Comparison of ENCODE assay signal across 24 mouse cellular contexts in genomic region chr6:17186604-17187003, GRCm38 (mm10).
DNase-seq lines count a peak whose midpoint lies in the region; ATAC-seq and TF ChIP-seq lines count a peak whose summit lies in the region.
"Had no signal": no experiment of that assay in that cellular context is flagged by ENCODE, and none has a peak within 500 bp of the region (broad histone marks: within the 10 kb centered on the region; RNA-seq: fewer than 3 reads in every experiment).

No protein-coding gene starts in this region.

- H3K27me3 ChIP-seq in forebrain, embryonic 13.5 days, result 0 out of 2 replicates have a peak, but pooled peaks cover 4% of the 10 kb centered on the region
- no peaks in the 10 kb centered on the region for H3K27me3 ChIP-seq in forebrain, embryonic 15.5 days
- no peaks in the 10 kb centered on the region for H3K27me3 ChIP-seq in hindbrain, postnatal 0 days (ENCODE audit: insufficient read depth, low read length)
- H3K27me3 ChIP-seq: embryonic facial prominence, embryonic 13.5 days had no signal

- H3K4me1 ChIP-seq in forebrain, embryonic 13.5 days, result peaks cover 24% of the 10 kb centered on the region
- peaks cover 17% of the 10 kb centered on the region for H3K4me1 ChIP-seq in forebrain, embryonic 15.5 days
- no peaks in the 10 kb centered on the region for H3K4me1 ChIP-seq in hindbrain, postnatal 0 days (ENCODE audit: insufficient read depth, low read length)
- H3K4me1 ChIP-seq: embryonic facial prominence, embryonic 10.5 days; embryonic facial prominence, embryonic 13.5 days; heart, embryonic 13.5 days had no signal

- no peaks in the 10 kb centered on the region for H3K36me3 ChIP-seq in forebrain, embryonic 13.5 days (ENCODE audit: poor library complexity, severe bottlenecking)
- H3K36me3 ChIP-seq in forebrain, embryonic 15.5 days, result no peaks in the 10 kb centered on the region
- H3K36me3 ChIP-seq in hindbrain, postnatal 0 days (ENCODE audit: insufficient read depth, low read length), result no peaks in the 10 kb centered on the region
- H3K36me3 ChIP-seq: embryonic facial prominence, embryonic 10.5 days; embryonic facial prominence, embryonic 13.5 days; heart, embryonic 13.5 days had no signal

- peak overlapping the region; percentile 28; the same call in 1 of the 2 replicates for H3K27ac ChIP-seq in layer of hippocampus, adult 2 months
- peak overlapping the region; percentile 44; the same call in 1 of the 2 replicates for H3K27ac ChIP-seq in forebrain, embryonic 13.5 days
- peak overlapping the region; percentile 11; the same call in 1 of the 2 replicates for H3K27ac ChIP-seq in forebrain, embryonic 15.5 days (replicated peaks)
- H3K27ac ChIP-seq in hindbrain, postnatal 0 days, result no peak overlapping the region
- H3K27ac ChIP-seq: embryonic facial prominence, embryonic 10.5 days; embryonic facial prominence, embryonic 13.5 days; heart, embryonic 13.5 days; hindbrain, embryonic 14.5 days had no signal

- no peaks in the 10 kb centered on the region for H3K9me3 ChIP-seq in forebrain, embryonic 13.5 days (replicated peaks)
- no peaks in the 10 kb centered on the region for H3K9me3 ChIP-seq in forebrain, embryonic 15.5 days
- H3K9me3 ChIP-seq in hindbrain, postnatal 0 days (ENCODE audit: low read length), result no peaks in the 10 kb centered on the region
- H3K9me3 ChIP-seq: embryonic facial prominence, embryonic 10.5 days; embryonic facial prominence, embryonic 13.5 days; heart, embryonic 13.5 days had no signal

- 37% methylated on average over 5 of the region's 5 CpGs for WGBS in forebrain, embryonic 13.5 days
- WGBS in forebrain, embryonic 15.5 days, result 17% methylated on average over 5 of the region's 5 CpGs
- 72% methylated on average over 5 of the region's 5 CpGs for WGBS in hindbrain, postnatal 0 days

- H3K9ac ChIP-seq in forebrain, embryonic 13.5 days, result no peak overlapping the region
- H3K9ac ChIP-seq in forebrain, embryonic 15.5 days (replicated peaks), result no peak overlapping the region
- no peak overlapping the region for H3K9ac ChIP-seq in hindbrain, postnatal 0 days (replicated peaks; ENCODE audit: low read length)
- H3K9ac ChIP-seq: embryonic facial prominence, embryonic 13.5 days; heart, embryonic 13.5 days; hindbrain, embryonic 14.5 days had no signal

- no peak overlapping the region for H3K4me2 ChIP-seq in forebrain, embryonic 13.5 days
- H3K4me2 ChIP-seq in forebrain, embryonic 15.5 days (replicated peaks), result no peak overlapping the region
- H3K4me2 ChIP-seq in hindbrain, postnatal 0 days (ENCODE audit: low read depth, low read length), result no peak overlapping the region
- H3K4me2 ChIP-seq: embryonic facial prominence, embryonic 13.5 days; heart, embryonic 13.5 days; hindbrain, embryonic 14.5 days had no signal

- peak; percentile 80 for ATAC-seq in forebrain, embryonic 13.5 days
- peak; percentile 77 for ATAC-seq in forebrain, embryonic 15.5 days (replicated peaks)
- no peak for ATAC-seq in hindbrain, postnatal 0 days
- ATAC-seq: CD4-positive, CD25-positive, alpha-beta regulatory T cell, adult 4 months; intestine, postnatal 0 days had no signal

- no peak overlapping the region for H3K4me3 ChIP-seq in layer of hippocampus, adult 2 months
- H3K4me3 ChIP-seq in forebrain, embryonic 13.5 days, result no peak overlapping the region
- H3K4me3 ChIP-seq in forebrain, embryonic 15.5 days, result no peak overlapping the region
- H3K4me3 ChIP-seq in hindbrain, postnatal 0 days (ENCODE audit: low read length), result no peak overlapping the region
- H3K4me3 ChIP-seq: embryonic facial prominence, embryonic 10.5 days; embryonic facial prominence, embryonic 13.5 days; erythroblast, embryonic 14.5 days; heart, embryonic 13.5 days had no signal

- no peak for TF ChIP-seq CTCF in layer of hippocampus, adult 2 months (conservative IDR thresholded peaks at IDR 0.05)
- TF ChIP-seq CTCF in hindbrain, postnatal 0 days (IDR thresholded peaks at IDR 0.05; ENCODE audit: low read depth), result no peak

- no peak for DNase-seq in layer of hippocampus, adult 2 months (ENCODE audit: low spot score in 2 of 2)
- DNase-seq in layer of hippocampus, postnatal 36 days, result no peak
- no peak for DNase-seq in spleen, postnatal 14 days (ENCODE audit: low spot score in 2 of 2)
- DNase-seq in hindbrain, postnatal 0 days (ENCODE audit: low spot score), result no peak
- DNase-seq: adrenal gland, adult 2 months; adrenal gland, postnatal 14 days; cerebellum, adult 11-12 months; cerebellum, adult 8-10 months; cerebellum, postnatal 10 days; cerebellum, postnatal 36 days; embryo, embryonic 11 days; gastrocnemius, postnatal 25 days; heart, adult 18-20 months; heart, postnatal 14 days; heart, postnatal 4 days had no signal
